Comparison of ENCODE assay signal across 8 mouse cellular contexts in genomic region chr2:155956134-155957059, GRCm38 (mm10). TPM values are rescaled to one million over a fixed set of nuclear protein-coding genes. Genes with fewer than 3 reads are reported as not detected.
DNase-seq lines count a peak whose midpoint lies in the region; ATAC-seq lines count a peak whose summit lies in the region.

Gene Cep250, plus strand, starts transcription at chr2:155956458.

- H3K36me3 ChIP-seq in megakaryocyte, embryonic 14.5 days (replicated peaks; ENCODE audit: low read length), result peaks cover 5% of the 10 kb centered on the region

- H3K27me3 ChIP-seq in megakaryocyte, embryonic 14.5 days (replicated peaks), result peaks cover 2% of the 10 kb centered on the region

- H3K9me3 ChIP-seq in megakaryocyte, embryonic 14.5 days, result no peaks in the 10 kb centered on the region

- ATAC-seq in common myeloid progenitor, adult 5-6 weeks (replicated peaks; ENCODE audit: low read depth, poor library complexity, severe bottlenecking), result peak; percentile 96

- peak within 1 kb of the TSS; percentile 98 for H3K4me3 ChIP-seq in megakaryocyte, embryonic 14.5 days (replicated peaks)

- peak; percentile 94 for DNase-seq in ZHBTc4 (ENCODE audit: low read depth, low spot score)
- DNase-seq in gastrocnemius, adult 8-10 months (ENCODE audit: low spot score in 2 of 2), result peak; percentile 81 to 87
- peak; percentile 96 for DNase-seq in hindlimb bud, embryonic 11.5 days (ENCODE audit: extremely low spot score, low read depth, low spot score)
- peak; percentile 73 to 81 for DNase-seq in left cerebral cortex, adult 8-10 months (ENCODE audit: low spot score in 2 of 2)
- peak; percentile 91 to 93 for DNase-seq in right cerebral cortex, postnatal 10 days (ENCODE audit: low spot score in 2 of 2)
- DNase-seq in urinary bladder, postnatal 25 days (ENCODE audit: low spot score), result peak; percentile 81

- H3K4me1 ChIP-seq in megakaryocyte, embryonic 14.5 days, result peaks cover 28% of the 10 kb centered on the region

RNA-seq across cellular contexts. Expression of gene Cep250, which starts in this region (rescaled TPM):
- total RNA-seq in common myeloid progenitor, adult 5-6 weeks (2017), result 36.6 and 46.4 TPM in 2 replicates
- 1 to 10 TPM; 4.1 to 4.5 (median 4.2) TPM for total RNA-seq in gastrocnemius, adult 8-10 months (2022)
- total RNA-seq in left cerebral cortex, adult 8-10 months (2022), result 10 to 100 TPM; 19.3 to 23.7 (median 19.8) TPM
- polyA plus RNA-seq in megakaryocyte, embryonic 14.5 days (2012; ENCODE audit: insufficient read depth, low replicate concordance), result 7.1 and 19.6 TPM in 2 replicates

Comparison
In these comparisons a context has a peak if more than half of its experiments do, and no peak if none do; other contexts are left out.
1. Peak in every context shown above with its lines: DNase-seq, ATAC-seq and H3K4me3 ChIP-seq.